8 mouse cellular contexts compared by ENCODE assay signal in the genomic region with DNA sequence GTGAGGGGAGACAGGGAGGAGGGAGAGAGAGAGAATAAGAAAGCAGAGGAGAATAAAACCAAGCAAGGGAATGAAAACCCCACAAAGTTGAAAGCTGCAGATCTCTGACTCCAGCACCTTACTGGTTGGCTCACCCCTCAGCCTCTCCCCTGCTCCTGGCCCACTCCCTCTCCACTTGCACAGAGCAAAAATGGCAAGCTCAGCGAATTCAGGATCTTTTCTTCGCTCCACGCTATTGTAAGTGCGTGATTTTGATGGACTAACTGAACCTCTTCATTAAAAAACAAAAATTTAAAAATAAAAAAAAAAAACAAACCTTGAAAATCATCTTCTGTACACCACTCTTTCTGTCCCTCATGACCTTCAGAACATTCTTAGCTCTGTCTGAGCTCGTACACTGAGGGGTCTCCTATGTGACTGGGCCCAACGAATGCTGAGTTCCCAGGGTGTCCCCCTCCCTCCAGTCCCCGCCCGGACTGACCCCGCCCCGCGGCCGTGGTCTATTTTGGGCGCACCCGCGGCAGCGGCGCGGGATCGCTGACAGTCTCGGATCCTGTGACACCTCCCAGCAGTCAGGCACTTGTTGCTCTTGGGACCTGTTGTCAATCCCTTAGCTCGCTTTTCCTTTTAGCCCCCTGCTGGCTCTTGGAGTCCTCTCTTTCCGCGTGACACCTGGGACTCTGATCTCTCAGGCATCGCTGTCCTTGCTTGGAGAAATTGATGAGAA. TPM values are rescaled to one million over a fixed set of nuclear protein-coding genes. Genes with fewer than 3 reads are reported as not detected.
A peak's percentile ranks its signal among the peaks of the same experiment; 100 is the strongest.
DNase-seq lines count a peak whose midpoint lies in the region; ATAC-seq and TF ChIP-seq lines count a peak whose summit lies in the region.

A gene (plus strand): TSS at position 543 of the 727 bp plus-strand sequence.

- H3K4me2 ChIP-seq in neural tube, embryonic 11.5 days (ENCODE audit: low read depth), result peak within 1 kb of the TSS; percentile 82
- H3K4me2 ChIP-seq in intestine, postnatal 0 days (replicated peaks; ENCODE audit: low read depth), result peak within 1 kb of the TSS; percentile 68
- H3K4me2 ChIP-seq in neural tube, embryonic 14.5 days (ENCODE audit: low read depth, low read length), result peak within 1 kb of the TSS; percentile 67

- H3K27ac ChIP-seq in neural tube, embryonic 11.5 days (ENCODE audit: low read depth, low read length), result no peak within 1 kb of the TSS
- peak within 1 kb of the TSS; percentile 50 for H3K27ac ChIP-seq in intestine, postnatal 0 days (ENCODE audit: low read depth, low read length)
- H3K27ac ChIP-seq in neural tube, embryonic 14.5 days (ENCODE audit: low read depth, low read length), result no peak within 1 kb of the TSS

- H3K36me3 ChIP-seq in neural tube, embryonic 11.5 days (ENCODE audit: control insufficient read depth, insufficient read depth, low read length), result no peaks in the 10 kb centered on the region
- H3K36me3 ChIP-seq in intestine, postnatal 0 days (ENCODE audit: control insufficient read depth, insufficient read depth), result no peaks in the 10 kb centered on the region
- H3K36me3 ChIP-seq in neural tube, embryonic 14.5 days (ENCODE audit: control insufficient read depth, insufficient read depth, low read length), result no peaks in the 10 kb centered on the region

- peaks cover 9% of the 10 kb centered on the region; the same call in 1 of the 2 replicates for H3K4me1 ChIP-seq in neural tube, embryonic 11.5 days (ENCODE audit: control insufficient read depth, insufficient read depth, low read length)
- peaks cover 13% of the 10 kb centered on the region; the same call in 1 of the 2 replicates for H3K4me1 ChIP-seq in intestine, postnatal 0 days (replicated peaks; ENCODE audit: control insufficient read depth, insufficient read depth, low read length)
- peaks cover 10% of the 10 kb centered on the region for H3K4me1 ChIP-seq in neural tube, embryonic 14.5 days (ENCODE audit: control insufficient read depth, insufficient read depth, low read length)

- no peaks in the 10 kb centered on the region for H3K9me3 ChIP-seq in neural tube, embryonic 11.5 days (ENCODE audit: control insufficient read depth, low read length)
- no peaks in the 10 kb centered on the region for H3K9me3 ChIP-seq in intestine, postnatal 0 days (ENCODE audit: control insufficient read depth)
- no peaks in the 10 kb centered on the region for H3K9me3 ChIP-seq in neural tube, embryonic 14.5 days (ENCODE audit: control insufficient read depth, low read length)

- TF ChIP-seq CTCF in intestine, postnatal 0 days (IDR thresholded peaks at IDR 0.05; ENCODE audit: low read depth), result peak; percentile 61

- H3K27me3 ChIP-seq in neural tube, embryonic 11.5 days (ENCODE audit: control insufficient read depth, insufficient read depth, low read length), result peaks cover 11% of the 10 kb centered on the region
- H3K27me3 ChIP-seq in intestine, postnatal 0 days (replicated peaks; ENCODE audit: control insufficient read depth, insufficient read depth, low read length), result no peaks in the 10 kb centered on the region
- H3K27me3 ChIP-seq in neural tube, embryonic 14.5 days (ENCODE audit: control insufficient read depth, insufficient read depth, low read length), result peaks cover 11% of the 10 kb centered on the region

- no peak for ATAC-seq in neural tube, embryonic 11.5 days (ENCODE audit: insufficient read depth, low FRiP score, low TSS enrichment)
- peak; percentile 50; the same call in 1 of the 2 replicates for ATAC-seq in intestine, postnatal 0 days
- ATAC-seq in neural tube, embryonic 14.5 days (ENCODE audit: low read depth), result peak; percentile 31; the same call in 1 of the 2 replicates

- DNase-seq in neural tube, embryonic 11.5 days (ENCODE audit: low spot score), result peak; percentile 39
- DNase-seq in neural tube, embryonic 10.5 days (ENCODE audit: extremely low spot score, low spot score), result no peak
- DNase-seq in c-Kit-positive CD71-negative TER-119-negative erythroid progenitor cells, embryonic 14.5 days (ENCODE audit: low read depth), result peak; percentile 22
- peak; percentile 87 to 91 for DNase-seq in heart, adult 18-20 months
- peak; percentile 82 to 86 for DNase-seq in lung, adult 18-20 months
- DNase-seq in layer of hippocampus, adult 18-20 months (ENCODE audit: low spot score in 2 of 2), result no peak

- WGBS in neural tube, embryonic 11.5 days, result 4% methylated on average over 24 of the region's 24 CpGs
- WGBS in intestine, postnatal 0 days, result 6% methylated on average over 24 of the region's 24 CpGs
- 3% methylated on average over 24 of the region's 24 CpGs for WGBS in neural tube, embryonic 14.5 days

- H3K4me3 ChIP-seq in neural tube, embryonic 11.5 days (ENCODE audit: low read depth, low read length), result peak within 1 kb of the TSS; percentile 34
- peak within 1 kb of the TSS; percentile 44 for H3K4me3 ChIP-seq in intestine, postnatal 0 days (ENCODE audit: low read depth, low read length)
- H3K4me3 ChIP-seq in neural tube, embryonic 14.5 days (ENCODE audit: low read depth, low read length), result peak within 1 kb of the TSS; percentile 30

- peak within 1 kb of the TSS; percentile 14 for H3K9ac ChIP-seq in neural tube, embryonic 11.5 days (ENCODE audit: low read length)
- H3K9ac ChIP-seq in intestine, postnatal 0 days (ENCODE audit: low read depth, low read length), result peak within 1 kb of the TSS; percentile 57
- 0 out of 2 replicates have a peak within 1 kb of the TSS, but pooled peaks have one; percentile 21 for H3K9ac ChIP-seq in neural tube, embryonic 14.5 days (replicated peaks; ENCODE audit: low read depth, low read length)

RNA-seq across cellular contexts. Expression of the gene that starts here (rescaled TPM):
- polyA plus RNA-seq in neural tube, embryonic 11.5 days (2014; fragmentation: Nextera tagmentation; extraction: Ambion mirVana), result 0.14 and 0.23 TPM in 2 replicates
- 100 to 1,000 TPM; 141 to 144 TPM for total RNA-seq in heart, adult 18-20 months (2021)
- 20.8 and 26.8 TPM in 2 replicates for polyA plus RNA-seq in intestine, postnatal 0 days (2015; fragmentation: Nextera tagmentation; extraction: Ambion mirVana)
- polyA plus RNA-seq in neural tube, embryonic 14.5 days (2014; fragmentation: Nextera tagmentation; extraction: Ambion mirVana), result 0.17 and 0.35 TPM in 2 replicates
- 1 to 10 TPM; 4.2 to 4.3 TPM for total RNA-seq in layer of hippocampus, adult 18-20 months (2021)

Comparison
In these comparisons a context has a peak if more than half of its experiments do, and no peak if none do; other contexts are left out.
1. RNA of the gene that starts here (total RNA-seq): 141 to 144 TPM in heart, adult 18-20 months; 4.2 to 4.3 TPM in layer of hippocampus, adult 18-20 months; every median in the first group is over 10 times any median in the second.
2. RNA of the gene that starts here (polyA plus RNA-seq): 20.8 to 26.8 TPM in intestine, postnatal 0 days; 0.17 to 0.35 TPM in neural tube, embryonic 14.5 days and 0.14 to 0.23 TPM in neural tube, embryonic 11.5 days; every median in the first group is over 10 times any median in the second.
3. Peak in DNase-seq, H3K4me3 ChIP-seq, H3K9ac ChIP-seq and H3K4me2 ChIP-seq in neural tube, embryonic 11.5 days; RNA of the gene not detected or under 1 TPM.
4. Peak in ATAC-seq, H3K4me3 ChIP-seq, H3K9ac ChIP-seq and H3K4me2 ChIP-seq in neural tube, embryonic 14.5 days; RNA of the gene not detected or under 1 TPM.
5. DNase-seq: peak in c-Kit-positive CD71-negative TER-119-negative erythroid progenitor cells, embryonic 14.5 days (single experiment), heart, adult 18-20 months (2 of 2) and lung, adult 18-20 months (2 of 2); none in neural tube, embryonic 10.5 days (single experiment) and layer of hippocampus, adult 18-20 months (0 of 2).
6. Peak in every context shown above with its lines, with median percentiles within 50 percentile points of each other: H3K4me2 ChIP-seq, H3K4me3 ChIP-seq and H3K9ac ChIP-seq.